Mouse (Mus musculus): ENCODE data around the gene Try5.

- no peak for TF ChIP-seq CTCF (IDR thresholded peaks at IDR 0.05; ENCODE audit: control insufficient read depth, insufficient read depth, insufficient replicate concordance, low read depth, low read length)
- no peak for TF ChIP-seq POLR2A (IDR thresholded peaks at IDR 0.05; ENCODE audit: control insufficient read depth, low read depth, low read length)
Measured at GRCm38 (mm10) chr6:41301969-41302368, 14.7 kb downstream of the Try5 start, which contains the start of gene Try4.
